Mouse (Mus musculus): ENCODE data around the gene Rnf7.

The Rnf7 gene

GRCm38 (mm10) chr9:96469556-96470265, 8.8 kb downstream of the Rnf7 start:
- no peak for DNase-seq (ENCODE audit: low spot score)

GRCm38 (mm10) chr9:96463708-96464107, 14.8 kb downstream of the Rnf7 start:
- DNase-seq (ENCODE audit: low spot score): no peak

GRCm38 (mm10) chr9:96461607-96462006, 16.9 kb downstream of the Rnf7 start:
- no peak for DNase-seq (ENCODE audit: low spot score)

GRCm38 (mm10) chr9:96460117-96460865, 18.2 kb downstream of the Rnf7 start:
- DNase-seq (ENCODE audit: low spot score): no peak

- no peak for DNase-seq (ENCODE audit: low spot score)
Measured at GRCm38 (mm10) chr9:96455618-96456017, 22.9 kb downstream of the Rnf7 start.

- no peak for DNase-seq (ENCODE audit: low spot score)
Measured at GRCm38 (mm10) chr9:96452956-96453355, 25.5 kb downstream of the Rnf7 start.

GRCm38 (mm10) chr9:96450900-96451720, 27.4 kb downstream of the Rnf7 start:
- DNase-seq (ENCODE audit: low spot score): no peak

- DNase-seq (ENCODE audit: low spot score): no peak
Measured at GRCm38 (mm10) chr9:96449514-96449913, 29.0 kb downstream of the Rnf7 start.

- DNase-seq (ENCODE audit: low spot score): no peak
Measured at GRCm38 (mm10) chr9:96445351-96445750, 33.1 kb downstream of the Rnf7 start.

GRCm38 (mm10) chr9:96442081-96442480, 36.4 kb downstream of the Rnf7 start:
- no peak for DNase-seq (ENCODE audit: low spot score)

- no peak for DNase-seq (ENCODE audit: low spot score)
Measured at GRCm38 (mm10) chr9:96438334-96438871, 40.1 kb downstream of the Rnf7 start.

- DNase-seq (ENCODE audit: low spot score): peak; percentile 74
Measured at GRCm38 (mm10) chr9:96437805-96438333, 40.6 kb downstream of the Rnf7 start.

GRCm38 (mm10) chr9:96436901-96437804, 41.3 kb downstream of the Rnf7 start:
- DNase-seq (ENCODE audit: low spot score): no peak

GRCm38 (mm10) chr9:96432575-96432974, 45.9 kb downstream of the Rnf7 start:
- no peak for DNase-seq (ENCODE audit: low spot score)

- DNase-seq (ENCODE audit: low spot score): no peak
Measured at GRCm38 (mm10) chr9:96431081-96431480, 47.4 kb downstream of the Rnf7 start.

- DNase-seq (ENCODE audit: low spot score): no peak
Measured at GRCm38 (mm10) chr9:96428336-96429046, 50.0 kb downstream of the Rnf7 start.

- DNase-seq (ENCODE audit: low spot score): no peak
Measured at GRCm38 (mm10) chr9:96424027-96424426, 54.4 kb downstream of the Rnf7 start.
